9 mouse cellular contexts compared by ENCODE assay signal in the genomic region with DNA sequence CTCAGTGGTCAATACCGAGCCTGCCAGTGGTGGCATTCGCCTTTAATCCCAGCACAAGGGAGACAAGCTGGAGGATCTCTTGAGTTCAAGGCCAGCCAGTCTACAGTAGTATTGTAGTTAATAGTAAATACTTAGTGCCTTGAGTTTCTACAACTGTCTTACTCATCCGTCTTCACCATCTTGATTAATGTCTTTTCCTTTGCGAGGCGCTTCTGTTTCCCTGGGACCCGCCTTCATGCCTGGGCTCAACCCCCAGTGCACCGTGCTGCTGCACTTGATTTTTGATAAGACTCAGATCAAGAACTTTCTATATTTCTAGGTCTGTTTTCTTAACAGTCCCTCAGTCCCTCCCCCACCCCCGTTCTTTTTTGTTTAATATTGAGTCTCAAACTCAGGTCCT. TPM values are rescaled to one million over a fixed set of nuclear protein-coding genes. Genes with fewer than 3 reads are reported as not detected.
DNase-seq lines count a peak whose midpoint lies in the region; ATAC-seq and TF ChIP-seq lines count a peak whose summit lies in the region.
"Had no signal": no experiment of that assay in that cellular context is flagged by ENCODE, and none has a peak within 500 bp of the region (broad histone marks: within the 10 kb centered on the region; RNA-seq: fewer than 3 reads in every experiment).

No protein-coding gene starts in this region.

- no peaks in the 10 kb centered on the region for H3K4me1 ChIP-seq in embryonic facial prominence, embryonic 11.5 days (ENCODE audit: control insufficient read depth, insufficient read depth, low read length)
- H3K4me1 ChIP-seq in limb, embryonic 10.5 days, result peaks cover 22% of the 10 kb centered on the region
- H3K4me1 ChIP-seq in neural tube, embryonic 14.5 days (ENCODE audit: control insufficient read depth, insufficient read depth, low read length), result peaks cover 12% of the 10 kb centered on the region; the same call in 1 of the 2 replicates

- peak overlapping the region; percentile 100; the same call in 1 of the 2 replicates for H3K27ac ChIP-seq in layer of hippocampus, adult 2 months
- H3K27ac ChIP-seq in embryonic facial prominence, embryonic 11.5 days (replicated peaks; ENCODE audit: low read depth, low read length), result no peak overlapping the region
- H3K27ac ChIP-seq in limb, embryonic 10.5 days, result no peak overlapping the region
- no peak overlapping the region for H3K27ac ChIP-seq in neural tube, embryonic 14.5 days (ENCODE audit: low read depth, low read length)

- WGBS in embryonic facial prominence, embryonic 11.5 days, result 37% methylated on average over 8 of the region's 8 CpGs
- 30% methylated on average over 8 of the region's 8 CpGs for WGBS in limb, embryonic 10.5 days
- 25% methylated on average over 8 of the region's 8 CpGs for WGBS in neural tube, embryonic 14.5 days

- no peak overlapping the region for H3K4me2 ChIP-seq in embryonic facial prominence, embryonic 11.5 days (ENCODE audit: low read depth, low read length)
- H3K4me2 ChIP-seq in neural tube, embryonic 14.5 days (ENCODE audit: low read depth, low read length), result peak overlapping the region; percentile 96

- H3K27me3 ChIP-seq in embryonic facial prominence, embryonic 11.5 days (ENCODE audit: control insufficient read depth, insufficient read depth, low read length), result no peaks in the 10 kb centered on the region; the same call in 1 of the 2 replicates
- peaks cover 21% of the 10 kb centered on the region for H3K27me3 ChIP-seq in limb, embryonic 10.5 days (ENCODE audit: low read depth, poor library complexity, severe bottlenecking)
- H3K27me3 ChIP-seq in neural tube, embryonic 14.5 days (ENCODE audit: control insufficient read depth, insufficient read depth, low read length), result no peaks in the 10 kb centered on the region

- no peak overlapping the region for H3K9ac ChIP-seq in embryonic facial prominence, embryonic 11.5 days (replicated peaks; ENCODE audit: low read length)
- no peak overlapping the region for H3K9ac ChIP-seq in neural tube, embryonic 14.5 days (replicated peaks; ENCODE audit: low read depth, low read length)

- H3K36me3 ChIP-seq in embryonic facial prominence, embryonic 11.5 days (replicated peaks; ENCODE audit: control insufficient read depth, insufficient read depth, low read depth, low read length), result no peaks in the 10 kb centered on the region
- H3K36me3 ChIP-seq in limb, embryonic 10.5 days, result no peaks in the 10 kb centered on the region
- no peaks in the 10 kb centered on the region for H3K36me3 ChIP-seq in neural tube, embryonic 14.5 days (ENCODE audit: control insufficient read depth, insufficient read depth, low read length)

- H3K4me3 ChIP-seq in layer of hippocampus, adult 2 months, result peak overlapping the region; percentile 94
- H3K4me3 ChIP-seq in embryonic facial prominence, embryonic 11.5 days (ENCODE audit: low read depth, low read length), result 0 out of 2 replicates have a peak overlapping the region, but pooled peaks have one; percentile 0
- peak overlapping the region; percentile 90; the same call in 1 of the 2 replicates for H3K4me3 ChIP-seq in limb, embryonic 10.5 days
- peak overlapping the region; percentile 85 for H3K4me3 ChIP-seq in neural tube, embryonic 14.5 days (ENCODE audit: low read depth, low read length)

- no peaks in the 10 kb centered on the region for H3K9me3 ChIP-seq in embryonic facial prominence, embryonic 11.5 days (replicated peaks; ENCODE audit: control insufficient read depth, low read length)
- H3K9me3 ChIP-seq in limb, embryonic 10.5 days (replicated peaks), result no peaks in the 10 kb centered on the region
- H3K9me3 ChIP-seq in neural tube, embryonic 14.5 days (ENCODE audit: control insufficient read depth, low read length), result no peaks in the 10 kb centered on the region

- no peak for ATAC-seq in embryonic facial prominence, embryonic 11.5 days (replicated peaks; ENCODE audit: insufficient number of reproducible peaks, low FRiP score, low TSS enrichment, low read depth)
- ATAC-seq in neural tube, embryonic 14.5 days (ENCODE audit: low read depth), result no peak
- ATAC-seq in monocyte, adult 5-6 weeks (replicated peaks; ENCODE audit: insufficient number of reproducible peaks, low FRiP score, low TSS enrichment, poor library complexity, severe bottlenecking), result no peak

- DNase-seq in layer of hippocampus, adult 2 months (ENCODE audit: low spot score in 2 of 2), result no peak
- no peak for DNase-seq in layer of hippocampus, postnatal 36 days
- DNase-seq in embryonic facial prominence, embryonic 11.5 days (ENCODE audit: low spot score), result no peak
- DNase-seq in limb, embryonic 10.5 days (ENCODE audit: low spot score), result no peak
- no peak for DNase-seq in right cerebral cortex, adult 18-20 months
- no peak for DNase-seq in testis, postnatal 14 days (ENCODE audit: low spot score)

- TF ChIP-seq CTCF in layer of hippocampus, adult 2 months (conservative IDR thresholded peaks at IDR 0.05), result no peak

RNA-seq across cellular contexts. Expression of a gene that starts 2.4 kb away (rescaled TPM):
- 100 to 1,000 TPM; 138 to 143 TPM for total RNA-seq in layer of hippocampus, adult 2 months (2021)
- total RNA-seq in layer of hippocampus, postnatal 36 days (2021), result 100 to 1,000 TPM; 142 to 146 TPM
- 106 and 124 TPM in 2 replicates for polyA plus RNA-seq in embryonic facial prominence, embryonic 11.5 days (2014; fragmentation: Nextera tagmentation; extraction: Ambion mirVana)
- polyA plus RNA-seq in limb, embryonic 10.5 days (2016; fragmentation: Nextera tagmentation; extraction: Ambion mirVana), result 81.4 and 84.6 TPM in 2 replicates
- polyA plus RNA-seq in neural tube, embryonic 14.5 days (2014; fragmentation: Nextera tagmentation; extraction: Ambion mirVana), result 408 and 480 TPM in 2 replicates
- 48.2 to 112 TPM (median 78.5 TPM) in 3 replicates for total RNA-seq in monocyte, adult 5-6 weeks (2017)

RNA-seq across cellular contexts. Expression of a gene that starts 25.8 kb away (rescaled TPM):
- 10 to 100 TPM; 48.4 to 61.5 TPM for total RNA-seq in layer of hippocampus, adult 2 months (2021)
- 10 to 100 TPM; 62.9 to 65.1 TPM for total RNA-seq in layer of hippocampus, postnatal 36 days (2021)
- 47.5 and 48.3 TPM in 2 replicates for polyA plus RNA-seq in embryonic facial prominence, embryonic 11.5 days (2014; fragmentation: Nextera tagmentation; extraction: Ambion mirVana)
- 57.0 and 57.7 TPM in 2 replicates for polyA plus RNA-seq in limb, embryonic 10.5 days (2016; fragmentation: Nextera tagmentation; extraction: Ambion mirVana)
- polyA plus RNA-seq in neural tube, embryonic 14.5 days (2014; fragmentation: Nextera tagmentation; extraction: Ambion mirVana), result 149 and 195 TPM in 2 replicates
- 69.2 to 137 TPM (median 73.1 TPM) in 3 replicates for total RNA-seq in monocyte, adult 5-6 weeks (2017)

RNA-seq across cellular contexts. Expression of a gene that starts 49.2 kb away (rescaled TPM):
- under 1 TPM in 1 of 2 experiments, not detected in 1; 0.31 TPM for total RNA-seq in layer of hippocampus, adult 2 months (2021)
- total RNA-seq in layer of hippocampus, postnatal 36 days (2021), result not detected
- not detected in 2 replicates for polyA plus RNA-seq in embryonic facial prominence, embryonic 11.5 days (2014; fragmentation: Nextera tagmentation; extraction: Ambion mirVana)
- polyA plus RNA-seq in limb, embryonic 10.5 days (2016; fragmentation: Nextera tagmentation; extraction: Ambion mirVana), result not detected in 2 replicates
- polyA plus RNA-seq in neural tube, embryonic 14.5 days (2014; fragmentation: Nextera tagmentation; extraction: Ambion mirVana), result not detected in 2 replicates
- total RNA-seq in monocyte, adult 5-6 weeks (2017), result 8.5 to 10.9 TPM (median 9.5 TPM) in 3 replicates
- total RNA-seq: common myeloid progenitor, adult 5-6 weeks had no signal

RNA-seq across cellular contexts. Expression of a gene that starts 52.2 kb away (rescaled TPM):
- 10 to 100 TPM; 18.0 to 19.3 TPM for total RNA-seq in layer of hippocampus, adult 2 months (2021)
- 10 to 100 TPM; 19.2 to 23.7 TPM for total RNA-seq in layer of hippocampus, postnatal 36 days (2021)
- polyA plus RNA-seq in embryonic facial prominence, embryonic 11.5 days (2014; fragmentation: Nextera tagmentation; extraction: Ambion mirVana), result 0.31 and 0.49 TPM in 2 replicates
- polyA plus RNA-seq in limb, embryonic 10.5 days (2016; fragmentation: Nextera tagmentation; extraction: Ambion mirVana), result 0.29 and 0.31 TPM in 2 replicates
- polyA plus RNA-seq in neural tube, embryonic 14.5 days (2014; fragmentation: Nextera tagmentation; extraction: Ambion mirVana), result 17.0 and 20.6 TPM in 2 replicates
- total RNA-seq in monocyte, adult 5-6 weeks (2017), result 0.10 TPM in 1 of 3 replicates, not detected in the others

Comparison
In these comparisons a context has a peak if more than half of its experiments do, and no peak if none do; other contexts are left out.
1. H3K4me3 ChIP-seq: peak in every context shown above with its lines; median percentile 94 in layer of hippocampus, adult 2 months; 90 in limb, embryonic 10.5 days; 85 in neural tube, embryonic 14.5 days; 0 in embryonic facial prominence, embryonic 11.5 days.